Mouse (Mus musculus) neural tube, embryonic 12.5 days (tissue): ENCODE data around the gene Slc25a45. TPM values are rescaled to one million over a fixed set of nuclear protein-coding genes. Genes with fewer than 3 reads are reported as not detected.
A peak's percentile ranks its signal among the peaks of the same experiment; 100 is the strongest.

Source experiments
- ATAC-seq: fragments of 200-750 bp; cut with Nextera tagmentation; 2 replicates; pipeline ENCODE4 v1.8.0; 2017; ENCODE audit warnings: low read depth, mild to moderate bottlenecking, moderate TSS enrichment, moderate library complexity; ENCODE audit not compliant: low FRiP score
- H3K27ac ChIP-seq: fragments of 300-500 bp; sonication (generic); 2 replicates; pipeline ENCODE4 v1.5.1; 2016
- H3K27me3 ChIP-seq: fragments of 300-500 bp; sonication (generic); replicated peaks from 2 replicates; pipeline ENCODE4 v1.6.1; 2016; ENCODE audit warnings: mild to moderate bottlenecking
- H3K36me3 ChIP-seq: fragments of 300-500 bp; sonication (generic); 2 replicates; pipeline ENCODE4 v1.6.1; 2016; ENCODE audit warnings: mild to moderate bottlenecking
- H3K4me1 ChIP-seq: fragments of 300-500 bp; sonication (generic); 2 replicates; pipeline ENCODE4 v1.6.1; 2016
- H3K4me2 ChIP-seq: fragments of 300-500 bp; sonication (generic); replicated peaks from 2 replicates; pipeline ENCODE4 v1.6.1; 2016; ENCODE audit warnings: mild to moderate bottlenecking
- H3K4me3 ChIP-seq: fragments of 300-500 bp; sonication (generic); 2 replicates; pipeline ENCODE4 v1.5.1; 2016
- H3K9ac ChIP-seq: fragments of 300-500 bp; sonication (generic); 2 replicates; pipeline ENCODE4 v1.6.1; 2016; ENCODE audit warnings: mild to moderate bottlenecking
- H3K9me3 ChIP-seq: fragments of 300-500 bp; sonication (generic); 2 replicates; pipeline ENCODE4 v1.6.1; 2016; ENCODE audit warnings: mild to moderate bottlenecking
- WGBS: fragments of 180-500 bp; shearing (Covaris S2); methylation state at CpG from one replicate; pipeline ENCODE4 v1.1.7; 2016; 5-methylcytosine and 5-hydroxymethylcytosine counted together
- polyA plus RNA-seq: library from polyadenylated mRNA; unstranded; fragments of >200 nt; fragmentation: Nextera tagmentation; extraction: Ambion mirVana; gene quantifications from 2 replicates; pipeline ENCODE4 v1.2.1, GENCODE M21; 2016

Gene Slc25a45
- polyA plus RNA-seq, 1 experiment from 2014 or later: 2.5 TPM

DNA sequence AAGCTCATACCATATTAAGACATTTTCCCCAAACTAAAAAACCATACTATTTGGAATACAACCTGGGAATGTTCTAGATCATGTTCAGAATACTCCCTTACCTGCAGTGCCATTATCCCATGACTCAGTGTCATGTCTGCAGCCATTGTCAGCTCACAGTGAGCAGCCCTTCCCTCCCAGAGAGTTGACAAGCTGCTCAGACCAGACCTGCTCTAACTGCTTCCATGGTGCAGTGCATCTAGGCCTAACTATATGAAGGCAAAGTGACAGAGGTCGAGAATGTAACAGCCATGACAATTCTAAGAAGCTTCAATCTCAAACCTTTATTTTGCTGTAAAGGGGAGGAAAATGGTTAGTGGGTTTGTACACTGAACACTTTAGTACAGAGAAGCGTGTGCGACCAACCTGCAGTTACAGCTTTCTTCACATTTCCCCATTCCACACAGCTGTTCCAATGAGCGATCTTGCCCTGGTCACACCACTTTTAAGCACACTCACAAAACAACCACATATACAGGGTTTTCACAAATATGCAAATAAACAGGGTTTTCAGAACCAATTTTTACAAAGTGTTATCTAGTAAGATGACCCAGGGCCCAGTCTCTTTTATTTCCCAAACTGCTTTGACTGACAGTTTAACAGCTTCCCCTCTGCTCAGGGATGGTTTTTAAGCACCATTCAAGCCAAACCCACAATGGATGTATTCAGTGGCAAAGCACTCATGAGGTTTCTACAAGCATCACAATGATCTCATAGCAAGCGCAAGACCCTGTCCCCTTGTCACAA is 35.4 kb upstream of the Slc25a45 start:
- H3K4me3 ChIP-seq: no peak overlapping the region
- H3K27ac ChIP-seq: no peak overlapping the region
- H3K36me3 ChIP-seq: no peaks in the 10 kb centered on the region
- no peaks in the 10 kb centered on the region for H3K27me3 ChIP-seq
- no peak for ATAC-seq
- H3K9ac ChIP-seq: no peak overlapping the region
- peaks cover 47% of the 10 kb centered on the region for H3K4me1 ChIP-seq
- WGBS: 44% methylated on average over 5 of the region's 5 CpGs
- H3K4me2 ChIP-seq: peak overlapping the region; percentile 68
- H3K9me3 ChIP-seq: no peaks in the 10 kb centered on the region

DNA sequence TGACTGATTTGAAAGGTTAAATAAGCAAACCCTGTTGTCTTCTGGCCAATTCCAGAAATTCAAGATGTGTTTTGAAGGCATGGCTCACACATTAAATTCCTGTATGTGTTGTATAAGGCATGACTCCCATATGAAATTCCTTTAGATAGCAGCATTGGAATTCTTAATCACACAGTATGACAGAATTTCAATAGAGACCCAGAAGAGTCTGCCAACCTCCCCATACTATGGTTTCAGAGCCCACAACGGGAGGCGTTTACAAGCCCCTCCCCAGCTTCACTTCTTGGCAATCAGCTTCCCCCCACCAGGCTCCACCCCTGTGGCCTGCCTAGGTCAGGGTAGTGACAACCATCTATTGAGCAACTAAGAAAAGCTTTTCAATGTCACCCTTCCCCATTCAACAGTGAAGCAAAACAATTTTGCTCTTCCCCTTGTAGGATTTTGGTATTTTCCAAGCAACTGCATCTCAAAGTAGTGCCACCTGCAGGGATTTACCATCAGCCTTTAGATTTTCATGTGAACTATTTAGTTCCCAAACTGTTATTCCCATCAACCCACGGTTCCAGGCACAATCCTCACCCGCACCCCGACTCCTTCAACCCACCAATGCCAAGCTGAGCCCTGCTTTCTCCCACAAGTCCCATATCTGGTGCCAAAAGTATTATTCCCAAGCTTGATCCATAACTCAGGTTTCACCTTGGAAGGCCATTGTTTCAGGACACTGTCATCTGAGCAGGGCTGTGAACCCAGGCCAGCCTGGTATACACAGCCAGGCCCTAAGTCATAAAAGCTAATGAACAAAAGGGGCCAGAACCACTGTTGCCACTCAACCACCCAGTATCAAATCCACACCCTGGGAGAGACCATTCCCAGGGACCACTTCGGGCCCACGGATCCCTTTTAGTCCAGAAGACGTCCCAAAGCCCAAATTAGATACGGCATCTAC is 34.5 kb upstream of the Slc25a45 start:
- no peak overlapping the region for H3K4me3 ChIP-seq

DNA sequence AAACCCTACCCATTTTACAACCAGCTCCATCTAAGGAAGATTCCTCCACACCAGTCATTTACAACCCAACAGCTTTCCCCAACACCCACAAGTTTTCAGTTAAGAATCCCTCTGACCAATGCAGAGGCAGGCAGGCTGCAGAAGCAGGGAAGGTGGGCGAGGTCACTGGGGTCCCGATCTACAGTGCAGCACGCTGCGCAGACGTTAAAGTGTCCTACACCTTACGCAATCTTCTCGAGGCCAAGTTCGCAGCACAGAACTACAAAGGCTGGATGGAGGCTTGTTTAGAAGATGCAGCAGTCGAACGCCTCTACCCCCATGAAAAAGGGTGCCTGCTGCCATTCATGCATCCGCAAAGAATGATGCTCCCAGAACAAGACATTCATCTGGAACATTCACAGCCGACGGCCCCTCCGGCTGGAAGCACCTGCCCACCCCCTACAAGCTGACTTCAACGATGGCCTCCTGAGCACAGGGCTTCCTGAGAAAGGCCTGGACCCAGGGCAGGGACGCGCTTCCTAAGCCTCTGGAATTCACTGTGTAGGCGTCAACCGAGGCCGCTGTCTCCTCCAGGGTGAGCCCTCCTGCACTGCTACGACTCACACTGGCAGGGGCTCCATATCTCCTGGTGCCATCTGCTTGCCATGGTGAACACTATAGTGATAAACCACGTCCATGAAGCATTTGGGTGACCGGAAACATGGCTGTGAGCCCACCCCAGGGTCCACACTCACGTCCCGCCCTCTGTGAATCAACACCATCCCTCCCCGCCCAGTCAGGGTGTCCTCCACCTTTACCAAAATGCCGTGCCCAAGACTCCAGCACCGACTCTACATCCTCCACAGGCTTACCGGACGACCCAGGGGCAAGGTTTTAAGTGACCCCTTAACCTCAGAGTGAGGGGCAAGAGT is 33.6 kb upstream of the Slc25a45 start:
- Histone ChIP-seq H3K4me3 (no peak overlapping the region), H3K9ac (no peak overlapping the region), H3K27ac (no peak overlapping the region), H3K4me1 (peaks cover 66% of the 10 kb centered on the region), H3K36me3 (no peaks in the 10 kb centered on the region), H3K9me3 (no peaks in the 10 kb centered on the region), H3K27me3 (no peaks in the 10 kb centered on the region), H3K4me2 (peak overlapping the region; percentile 68; the same call in 1 of the 2 replicates)
- 79% methylated on average over 30 of the region's 30 CpGs for WGBS
- no peak for ATAC-seq

More for the DNA sequence above, 34.5 kb upstream of the Slc25a45 start:
- H3K4me1 ChIP-seq: peaks cover 56% of the 10 kb centered on the region
- peak overlapping the region; percentile 68 for H3K4me2 ChIP-seq
- H3K9ac ChIP-seq: no peak overlapping the region
- WGBS: 55% methylated on average over 9 of the region's 9 CpGs
- no peaks in the 10 kb centered on the region for H3K9me3 ChIP-seq
- no peaks in the 10 kb centered on the region for H3K36me3 ChIP-seq
- peak overlapping the region; percentile 46; the same call in 1 of the 2 replicates for H3K27ac ChIP-seq
- no peaks in the 10 kb centered on the region for H3K27me3 ChIP-seq
- no peak for ATAC-seq

DNA sequence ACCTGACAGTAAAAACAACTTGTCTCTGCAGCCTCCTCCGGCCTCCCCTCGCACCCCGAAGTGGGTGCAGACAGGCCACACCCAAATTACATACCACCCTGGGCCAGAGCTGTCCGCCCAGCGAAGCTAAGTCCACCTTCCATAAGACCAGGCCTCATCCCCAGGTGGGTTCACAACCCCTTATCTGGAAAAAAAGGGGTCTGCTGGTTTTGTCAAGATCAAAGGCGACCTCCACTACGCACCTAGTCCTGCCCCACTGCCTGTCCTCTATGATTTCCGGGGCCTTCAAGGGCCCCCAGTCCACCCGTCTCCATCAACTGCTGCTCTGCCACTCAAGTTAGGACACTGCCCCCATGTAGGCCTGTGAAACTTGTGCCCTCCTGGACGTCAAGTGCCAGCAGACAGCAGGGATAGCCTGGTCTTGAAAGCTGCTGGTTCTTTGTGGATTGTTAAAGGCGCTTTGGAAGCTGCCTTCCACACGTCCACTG is 32.7 kb upstream of the Slc25a45 start:
- H3K27ac ChIP-seq: peak overlapping the region; percentile 9; the same call in 1 of the 2 replicates
- peak overlapping the region; percentile 33; the same call in 1 of the 2 replicates for H3K9ac ChIP-seq
- no peaks in the 10 kb centered on the region for H3K9me3 ChIP-seq
- ATAC-seq: no peak
- H3K4me1 ChIP-seq: peaks cover 73% of the 10 kb centered on the region
- H3K36me3 ChIP-seq: no peaks in the 10 kb centered on the region
- H3K4me3 ChIP-seq: peak overlapping the region; percentile 18; the same call in 1 of the 2 replicates
- no peaks in the 10 kb centered on the region for H3K27me3 ChIP-seq
- 86% methylated on average over 12 of the region's 12 CpGs for WGBS
- H3K4me2 ChIP-seq: peak overlapping the region; percentile 68

DNA sequence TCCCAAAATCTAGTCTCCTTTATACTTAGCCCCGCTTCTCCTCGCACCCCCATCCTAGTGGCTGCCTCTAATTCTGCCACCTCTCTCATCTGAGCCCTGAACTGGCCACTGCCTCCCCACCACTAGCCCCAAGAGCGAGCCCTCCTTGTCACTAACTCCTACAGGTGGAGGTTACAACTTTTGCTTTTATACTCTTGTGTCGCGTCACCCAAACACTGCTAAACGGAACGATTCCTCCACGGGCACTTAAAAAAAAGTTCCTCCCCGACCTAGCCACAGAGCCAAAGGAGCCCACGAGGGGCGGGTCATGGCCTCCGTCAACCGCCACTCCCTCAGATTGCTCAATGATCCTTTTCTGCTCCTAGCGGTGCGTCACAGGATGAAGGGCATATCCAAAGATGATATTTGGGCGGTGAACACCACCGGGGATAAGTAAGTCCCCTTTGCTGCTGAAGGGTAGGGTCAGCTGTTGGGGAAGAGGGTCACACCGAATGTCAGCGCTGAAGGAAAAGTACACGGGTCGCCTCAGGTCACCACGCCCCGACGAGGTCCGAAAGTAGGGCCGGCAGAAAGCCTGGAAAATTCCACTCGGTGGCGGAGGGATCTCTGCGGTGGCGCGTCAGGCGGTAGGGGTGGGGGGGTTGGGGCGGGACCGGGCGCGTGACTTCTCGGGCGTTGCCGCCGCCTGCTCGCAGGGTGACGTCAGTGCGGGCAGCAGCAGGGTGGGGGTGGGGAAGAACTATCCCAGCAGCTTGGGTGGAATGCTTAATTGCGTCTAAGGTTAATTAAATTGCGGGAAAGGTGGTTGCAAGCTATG is 32.1 kb upstream of the Slc25a45 start:
- peak overlapping the region; percentile 68 for H3K4me2 ChIP-seq
- peak overlapping the region; percentile 18 for H3K4me3 ChIP-seq
- no peaks in the 10 kb centered on the region for H3K9me3 ChIP-seq
- peak overlapping the region; percentile 52 for H3K9ac ChIP-seq
- 8% methylated on average over 45 of the region's 45 CpGs for WGBS
- ATAC-seq: peak; percentile 67
- H3K4me1 ChIP-seq: peaks cover 78% of the 10 kb centered on the region
- H3K36me3 ChIP-seq: no peaks in the 10 kb centered on the region
- H3K27ac ChIP-seq: peak overlapping the region; percentile 94
- H3K27me3 ChIP-seq: no peaks in the 10 kb centered on the region

DNA sequence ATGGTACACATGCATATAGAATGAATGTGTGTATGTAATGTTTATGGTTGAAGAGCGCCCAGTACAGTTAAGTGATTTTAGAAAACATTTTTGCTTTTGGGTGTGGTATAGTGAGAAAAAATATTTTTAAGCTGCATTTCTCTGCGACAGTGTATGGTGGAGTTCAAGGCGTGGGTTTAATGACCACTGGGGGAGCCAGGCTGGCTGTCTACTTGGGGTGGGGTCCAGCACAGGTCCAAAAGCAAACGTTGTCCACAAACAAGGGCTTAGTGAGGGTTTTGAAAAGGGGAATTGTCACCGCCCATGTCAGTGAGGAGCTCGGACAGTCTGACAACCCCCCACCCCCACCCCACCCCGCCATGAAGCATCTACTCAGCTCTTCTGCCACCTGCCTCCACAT is 31.5 kb upstream of the Slc25a45 start:
- Histone ChIP-seq H3K4me2 (peak overlapping the region; percentile 68), H3K27me3 (no peaks in the 10 kb centered on the region), H3K27ac (peak overlapping the region; percentile 94), H3K9me3 (no peaks in the 10 kb centered on the region), H3K4me3 (peak overlapping the region; percentile 18), H3K9ac (peak overlapping the region; percentile 52; the same call in 1 of the 2 replicates), H3K36me3 (no peaks in the 10 kb centered on the region), H3K4me1 (peaks cover 78% of the 10 kb centered on the region)
- WGBS: under 1% methylated on average over 7 of the region's 7 CpGs
- peak; percentile 62 for ATAC-seq

DNA sequence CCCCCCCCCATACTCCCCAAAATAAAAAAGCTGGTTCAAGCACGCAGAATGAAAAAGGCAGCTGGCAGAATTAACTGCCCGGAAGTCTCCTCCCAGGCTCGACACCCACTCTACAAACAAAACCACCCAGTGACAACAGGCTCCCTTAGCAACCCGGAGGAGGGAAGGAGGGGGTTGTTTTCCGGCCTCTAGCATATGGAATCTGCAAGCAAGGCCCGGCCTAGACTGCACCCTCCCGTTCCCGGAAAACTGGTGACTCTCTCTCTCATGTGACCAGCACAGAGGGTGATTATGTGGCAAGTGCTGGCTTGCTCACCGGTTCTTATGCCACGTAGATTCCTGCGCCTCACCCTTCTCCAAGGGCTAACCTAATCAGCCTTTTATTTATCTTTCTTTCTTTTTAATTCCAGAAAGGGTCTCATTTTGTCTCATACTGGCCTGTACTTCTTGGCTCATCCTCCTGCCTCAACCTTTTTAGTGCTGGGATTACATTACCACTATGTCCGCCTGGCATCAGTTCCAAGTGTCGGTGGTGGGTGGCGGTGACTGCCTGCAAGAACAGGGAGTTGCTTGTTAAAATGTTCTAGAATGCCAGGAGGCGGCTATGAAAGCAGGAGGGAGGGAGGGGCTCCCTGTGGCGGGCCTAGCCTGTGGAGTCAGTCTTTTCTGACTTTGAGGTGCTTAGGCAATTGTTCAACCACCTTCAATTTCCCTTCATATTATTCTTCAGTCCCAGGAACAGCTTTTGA is 30.9 kb upstream of the Slc25a45 start:
- peak overlapping the region; percentile 68 for H3K4me2 ChIP-seq
- 2% methylated on average over 16 of the region's 16 CpGs for WGBS
- H3K9ac ChIP-seq: peak overlapping the region; percentile 52
- H3K4me3 ChIP-seq: peak overlapping the region; percentile 18
- ATAC-seq: peak; percentile 85
- no peaks in the 10 kb centered on the region for H3K27me3 ChIP-seq
- peaks cover 78% of the 10 kb centered on the region for H3K4me1 ChIP-seq
- no peaks in the 10 kb centered on the region for H3K36me3 ChIP-seq
- H3K9me3 ChIP-seq: no peaks in the 10 kb centered on the region
- H3K27ac ChIP-seq: peak overlapping the region; percentile 94

DNA sequence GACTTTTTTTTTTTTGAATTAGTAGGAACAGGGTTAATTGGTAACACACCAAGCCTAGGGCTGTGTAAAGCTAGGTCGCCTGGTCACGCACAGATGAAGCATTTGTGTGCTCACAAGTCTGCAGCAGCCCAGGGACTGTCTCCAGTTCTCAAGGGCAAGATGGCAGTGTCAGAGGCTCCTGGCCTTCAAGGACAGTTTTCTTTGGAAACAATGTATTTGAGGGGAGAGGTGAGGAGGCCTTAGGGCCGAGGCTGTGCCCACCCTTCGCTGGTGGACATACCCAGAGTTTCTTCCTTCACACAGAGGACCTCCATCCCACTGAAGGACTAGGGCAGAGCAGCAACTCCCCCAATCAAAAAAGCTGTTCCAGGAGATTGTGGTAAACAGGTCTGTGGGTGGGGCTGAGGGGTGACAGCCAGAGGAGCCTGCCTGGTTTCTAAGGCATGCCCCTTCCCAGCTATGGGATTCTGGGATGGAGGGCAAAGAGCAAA is 30.3 kb upstream of the Slc25a45 start:
- WGBS: 45% methylated on average over 4 of the region's 4 CpGs
- H3K4me1 ChIP-seq: peaks cover 72% of the 10 kb centered on the region
- peak overlapping the region; percentile 68 for H3K4me2 ChIP-seq
- H3K9me3 ChIP-seq: no peaks in the 10 kb centered on the region
- H3K9ac ChIP-seq: peak overlapping the region; percentile 52
- no peak overlapping the region for H3K4me3 ChIP-seq
- no peaks in the 10 kb centered on the region for H3K27me3 ChIP-seq
- peak overlapping the region; percentile 94 for H3K27ac ChIP-seq
- ATAC-seq: no peak
- peaks cover 5% of the 10 kb centered on the region for H3K36me3 ChIP-seq

DNA sequence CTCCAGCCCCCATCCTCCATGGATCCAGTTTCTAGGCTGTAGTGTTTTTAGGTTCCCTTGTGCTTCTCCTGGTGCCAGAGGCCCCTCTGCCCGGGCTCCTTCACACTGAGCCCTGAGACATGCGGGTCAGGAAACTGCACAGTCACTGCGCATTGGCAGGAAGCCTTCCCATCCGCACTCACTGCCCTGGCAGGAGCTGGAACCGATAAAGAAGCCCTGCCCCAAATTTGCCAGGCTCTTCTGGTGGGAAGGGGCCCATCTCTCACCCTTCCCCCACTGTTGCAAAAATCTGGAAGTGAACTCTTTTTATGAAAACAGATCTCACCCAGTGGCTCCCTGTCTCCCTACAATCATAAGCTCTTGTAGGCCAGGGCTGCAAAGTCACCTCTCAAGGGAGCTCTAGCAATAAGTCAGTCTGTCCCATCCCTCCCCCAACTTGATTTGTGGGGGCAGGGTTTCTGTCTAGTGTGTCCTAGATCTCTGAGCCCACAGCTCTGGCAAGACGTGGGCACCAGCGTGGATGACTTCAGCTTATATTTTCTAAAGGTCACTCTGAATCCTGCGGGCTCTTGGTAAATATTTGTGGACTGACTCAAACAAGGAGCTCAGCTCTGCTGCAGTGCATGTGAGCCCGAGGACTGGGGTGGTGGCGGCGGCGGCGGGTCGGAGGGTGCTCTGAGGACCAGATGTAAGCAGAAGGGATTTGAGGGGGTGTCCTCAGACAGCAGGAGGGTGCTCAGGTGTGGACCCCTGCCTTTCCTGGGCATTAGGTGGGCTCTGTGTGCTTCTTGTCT is 29.4 kb upstream of the Slc25a45 start:
- H3K27me3 ChIP-seq: no peaks in the 10 kb centered on the region
- peaks cover 63% of the 10 kb centered on the region for H3K4me1 ChIP-seq
- H3K36me3 ChIP-seq: peaks cover 13% of the 10 kb centered on the region
- WGBS: 59% methylated on average over 14 of the region's 14 CpGs
- peak overlapping the region; percentile 94; the same call in 1 of the 2 replicates for H3K27ac ChIP-seq
- H3K4me3 ChIP-seq: no peak overlapping the region
- H3K9ac ChIP-seq: peak overlapping the region; percentile 52
- H3K4me2 ChIP-seq: peak overlapping the region; percentile 68
- no peaks in the 10 kb centered on the region for H3K9me3 ChIP-seq
- no peak for ATAC-seq
